Mouse (Mus musculus) spleen, adult 2 months (tissue): Measurements from ENCODE around the gene Hibadh.

Experiments
- CTCF ChIP-seq: fragments of 200-500 bp; IDR thresholded peaks from 2 replicates; pipeline ENCODE4 v1.5.1; 2011; ENCODE audit warnings: mild to moderate bottlenecking, inconsistent platforms; ENCODE audit not compliant: insufficient read depth, insufficient read length, insufficient replicate concordance; ENCODE audit errors: extremely low read depth
- POLR2A ChIP-seq: fragments of 200-500 bp; IDR thresholded peaks from 2 replicates; pipeline ENCODE4 v1.6.1; 2011; ENCODE audit warnings: low read depth, low read length, inconsistent platforms

DNA sequence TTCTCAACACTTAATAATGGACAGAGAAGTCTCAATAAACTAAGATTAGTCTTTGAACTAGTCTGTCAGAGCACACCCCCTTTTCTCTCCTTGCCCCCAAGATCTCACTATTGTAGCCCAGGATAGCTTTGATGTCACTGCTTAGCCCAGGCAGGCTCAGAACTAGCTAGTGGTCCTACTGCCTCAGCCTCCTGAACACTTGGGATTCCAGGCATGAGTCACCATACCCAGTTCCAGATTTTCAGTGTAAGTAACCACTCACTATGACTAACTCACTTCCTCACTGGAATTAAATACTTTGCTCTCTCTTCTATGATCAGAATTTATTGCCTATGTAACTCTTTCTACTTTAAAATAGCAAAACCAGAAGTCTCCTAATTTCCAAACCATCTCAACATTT, 53.6 kb downstream of the Hibadh start:
- TF ChIP-seq POLR2A (no peak), CTCF (no peak)
